Mouse (Mus musculus): Measurements from ENCODE around the gene 1700023F06Rik. TPM values are rescaled to one million over a fixed set of nuclear protein-coding genes. Genes with fewer than 3 reads are reported as not detected.

Gene 1700023F06Rik
- polyA plus RNA-seq, 1 experiment, result 0.51 TPM

DNA sequence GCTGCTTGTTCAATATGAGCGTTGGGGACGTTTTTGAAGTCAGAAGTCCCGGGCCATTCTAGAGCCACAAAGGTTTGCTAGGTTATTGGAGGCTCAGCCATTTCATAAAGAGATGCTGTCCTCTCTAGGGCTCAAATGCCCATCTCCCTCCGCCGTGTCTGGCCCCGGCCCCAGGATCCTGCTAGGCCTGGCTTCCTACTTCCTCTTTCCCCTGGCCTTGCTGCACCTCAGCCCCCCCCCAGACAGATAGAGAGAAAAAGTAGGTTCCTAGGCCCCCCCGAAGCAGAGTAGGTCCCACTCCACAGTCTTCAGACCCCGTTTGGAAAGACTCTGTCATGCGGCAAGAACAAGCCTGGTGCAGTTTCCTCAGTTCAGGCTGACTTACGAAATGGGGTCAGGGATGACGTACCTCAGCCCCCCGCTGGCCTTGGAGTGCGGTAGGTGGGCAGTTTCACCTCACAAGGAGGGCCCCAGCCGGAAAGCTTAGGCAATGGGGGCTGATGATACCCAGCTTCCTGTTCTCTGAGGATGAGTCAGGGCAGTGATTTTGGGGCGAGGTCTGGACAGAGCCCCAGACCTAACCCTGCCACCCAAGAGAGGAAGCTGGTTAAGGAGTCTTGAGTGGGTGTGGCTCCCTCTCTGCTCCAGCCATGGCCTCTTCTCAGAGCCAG is 30.4 kb downstream of the 1700023F06Rik start:
- H3K27me3 ChIP-seq (ENCODE audit: control insufficient read depth, insufficient read depth, low read length), result no peaks in the 10 kb centered on the region
- no peak overlapping the region for H3K4me3 ChIP-seq (ENCODE audit: low read depth, low read length)
- H3K27ac ChIP-seq (ENCODE audit: insufficient read depth, low read depth, low read length), result no peak overlapping the region
- WGBS, result 83% methylated on average over 15 of the region's 15 CpGs
- peaks cover 2% of the 10 kb centered on the region for H3K4me1 ChIP-seq (ENCODE audit: control insufficient read depth, insufficient read depth, insufficient read length, low read length)
- H3K36me3 ChIP-seq (ENCODE audit: control insufficient read depth, insufficient read depth, low read length), result no peaks in the 10 kb centered on the region
- TF ChIP-seq CTCF (IDR thresholded peaks at IDR 0.05; ENCODE audit: extremely low read depth, insufficient read length, insufficient replicate concordance, low read depth, low read length) (no peak), POLR2A (IDR thresholded peaks at IDR 0.05; ENCODE audit: low read depth, low read length) (no peak)

DNA sequence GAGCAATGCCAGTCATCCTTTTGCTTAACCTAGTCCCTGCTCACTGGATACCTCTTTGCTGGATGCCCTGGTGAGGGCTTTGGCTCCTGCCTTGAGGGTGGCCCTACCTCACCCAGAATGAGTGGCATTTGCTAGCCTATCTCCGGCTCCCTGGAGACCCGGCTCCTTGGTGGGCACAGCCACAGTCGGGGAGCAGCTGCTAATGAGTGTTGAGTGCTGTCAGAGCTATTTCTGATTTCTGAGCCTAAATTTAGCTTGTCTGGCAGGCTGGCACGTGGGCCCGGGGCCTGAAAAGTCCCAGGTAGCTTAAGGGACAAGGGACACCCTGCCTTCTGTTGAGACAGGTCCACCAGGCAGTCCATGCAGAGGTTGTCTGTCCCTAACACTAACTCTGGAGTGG is 31.1 kb downstream of the 1700023F06Rik start:
- WGBS, result 79% methylated on average over 5 of the region's 5 CpGs
- TF ChIP-seq CTCF (IDR thresholded peaks at IDR 0.05; ENCODE audit: extremely low read depth, insufficient read length, insufficient replicate concordance, low read depth, low read length), result no peak
- TF ChIP-seq POLR2A (IDR thresholded peaks at IDR 0.05; ENCODE audit: low read depth, low read length), result no peak
- peaks cover 2% of the 10 kb centered on the region for H3K4me1 ChIP-seq (ENCODE audit: control insufficient read depth, insufficient read depth, insufficient read length, low read length)
- no peaks in the 10 kb centered on the region for H3K36me3 ChIP-seq (ENCODE audit: control insufficient read depth, insufficient read depth, low read length)
- H3K27ac ChIP-seq (ENCODE audit: insufficient read depth, low read depth, low read length), result no peak overlapping the region
- H3K27me3 ChIP-seq (ENCODE audit: control insufficient read depth, insufficient read depth, low read length), result no peaks in the 10 kb centered on the region
- H3K4me3 ChIP-seq (ENCODE audit: low read depth, low read length), result no peak overlapping the region

DNA sequence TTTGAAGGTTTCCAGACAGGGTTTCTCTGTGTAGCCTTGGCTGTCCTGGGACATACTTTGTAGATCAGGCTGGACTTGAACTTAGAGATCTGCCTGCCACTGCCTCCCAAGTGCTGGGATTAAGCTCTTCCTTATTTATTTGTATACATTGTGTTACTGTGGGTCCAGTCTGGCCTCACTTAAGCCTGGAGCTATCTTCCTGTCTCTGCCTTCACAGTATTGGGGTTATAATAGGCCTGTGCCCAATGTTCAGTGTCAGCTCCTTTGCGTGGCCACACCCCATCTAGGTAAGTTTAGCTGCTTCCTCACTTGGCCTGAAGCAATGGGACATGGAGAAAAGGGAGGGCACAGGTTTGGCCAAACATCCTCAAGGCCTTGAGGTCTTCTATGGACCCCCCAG is 31.8 kb downstream of the 1700023F06Rik start:
- Histone ChIP-seq H3K27me3 (ENCODE audit: control insufficient read depth, insufficient read depth, low read length) (peaks cover 2% of the 10 kb centered on the region; the same call in 1 of the 2 replicates), H3K4me3 (ENCODE audit: low read depth, low read length) (no peak overlapping the region), H3K4me1 (ENCODE audit: control insufficient read depth, insufficient read depth, insufficient read length, low read length) (no peaks in the 10 kb centered on the region), H3K27ac (ENCODE audit: insufficient read depth, low read depth, low read length) (no peak overlapping the region), H3K36me3 (ENCODE audit: control insufficient read depth, insufficient read depth, low read length) (no peaks in the 10 kb centered on the region)
- WGBS, result 83% methylated on average over 1 of the region's 1 CpGs
- TF ChIP-seq POLR2A (IDR thresholded peaks at IDR 0.05; ENCODE audit: low read depth, low read length) (no peak), CTCF (IDR thresholded peaks at IDR 0.05; ENCODE audit: extremely low read depth, insufficient read length, insufficient replicate concordance, low read depth, low read length) (no peak)

DNA sequence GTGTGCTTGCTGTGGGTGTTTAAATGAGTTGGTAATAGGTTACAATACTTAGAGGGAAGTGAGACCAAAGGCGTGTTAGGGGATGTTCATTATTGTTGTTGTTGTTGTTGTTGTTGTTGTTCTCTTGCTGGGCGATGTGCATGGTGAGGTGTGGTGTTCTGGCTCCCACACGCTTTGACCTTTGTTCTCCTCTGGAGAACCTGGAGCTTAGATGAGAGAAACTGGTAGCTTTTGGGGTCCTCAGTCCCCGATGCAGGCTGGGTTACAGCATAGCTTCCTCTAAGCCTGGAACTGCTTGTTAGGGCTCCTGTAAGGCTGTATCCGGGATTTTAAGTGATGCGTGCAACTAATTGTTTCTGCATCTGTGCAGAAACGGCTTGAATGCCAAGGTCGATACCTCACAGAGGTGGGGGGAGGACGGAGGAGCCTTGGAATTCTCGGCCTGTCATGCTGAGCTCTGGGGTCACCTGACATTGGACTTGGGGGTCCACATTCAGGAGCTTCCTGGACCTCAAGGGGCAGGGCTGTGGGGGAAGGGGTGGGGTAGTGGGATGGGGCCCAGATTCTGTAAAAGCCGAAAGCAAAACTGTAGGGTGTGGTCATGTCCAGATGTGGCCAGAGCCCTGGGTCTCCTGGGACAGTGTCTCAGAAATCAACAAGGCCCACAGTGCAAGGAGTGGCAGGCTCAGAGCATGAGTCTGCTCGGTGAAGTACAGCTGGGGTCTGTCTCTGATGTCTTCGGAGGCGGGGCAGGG is 32.5 kb downstream of the 1700023F06Rik start:
- TF ChIP-seq POLR2A (IDR thresholded peaks at IDR 0.05; ENCODE audit: low read depth, low read length), result no peak
- TF ChIP-seq CTCF (IDR thresholded peaks at IDR 0.05; ENCODE audit: extremely low read depth, insufficient read length, insufficient replicate concordance, low read depth, low read length), result no peak
- peaks cover 8% of the 10 kb centered on the region for H3K27me3 ChIP-seq (ENCODE audit: control insufficient read depth, insufficient read depth, low read length)
- 71% methylated on average over 14 of the region's 14 CpGs for WGBS
- peak overlapping the region; percentile 16; the same call in 1 of the 2 replicates for H3K4me3 ChIP-seq (ENCODE audit: low read depth, low read length)
- no peaks in the 10 kb centered on the region for H3K36me3 ChIP-seq (ENCODE audit: control insufficient read depth, insufficient read depth, low read length)
- H3K27ac ChIP-seq (ENCODE audit: insufficient read depth, low read depth, low read length), result peak overlapping the region; percentile 44
- H3K4me1 ChIP-seq (ENCODE audit: control insufficient read depth, insufficient read depth, insufficient read length, low read length), result peaks cover 4% of the 10 kb centered on the region

DNA sequence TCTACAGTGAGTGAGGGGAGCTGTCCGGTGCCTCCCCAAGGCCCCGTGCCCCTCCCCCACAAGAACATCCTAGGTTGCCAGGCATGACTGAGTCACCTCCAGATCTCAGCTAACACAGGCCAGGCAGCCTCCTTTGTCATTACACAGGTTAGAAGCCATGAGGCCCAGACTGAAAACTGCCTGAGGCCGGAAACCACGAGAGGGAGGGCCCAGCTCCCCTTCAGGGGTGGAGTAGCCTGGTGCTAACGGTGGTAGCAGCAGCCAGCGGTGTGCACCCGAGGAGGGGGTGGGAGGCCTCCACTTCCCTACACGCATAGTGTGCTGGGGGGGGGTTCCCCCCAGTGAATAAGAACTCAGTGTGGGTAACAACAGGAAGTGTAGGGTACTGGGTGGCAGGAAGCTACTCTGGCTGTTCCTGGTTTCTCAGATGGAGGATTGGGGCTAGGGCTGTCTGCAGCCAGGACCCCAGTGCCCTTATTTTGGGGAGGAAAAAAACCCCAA is 33.4 kb downstream of the 1700023F06Rik start:
- Histone ChIP-seq H3K27ac (ENCODE audit: insufficient read depth, low read depth, low read length) (peak overlapping the region; percentile 27; the same call in 1 of the 2 replicates), H3K36me3 (ENCODE audit: control insufficient read depth, insufficient read depth, low read length) (no peaks in the 10 kb centered on the region), H3K4me1 (ENCODE audit: control insufficient read depth, insufficient read depth, insufficient read length, low read length) (peaks cover 7% of the 10 kb centered on the region), H3K4me3 (ENCODE audit: low read depth, low read length) (0 out of 2 replicates have a peak overlapping the region, but pooled peaks have one; percentile 10), H3K27me3 (ENCODE audit: control insufficient read depth, insufficient read depth, low read length) (peaks cover 16% of the 10 kb centered on the region)
- WGBS, result 59% methylated on average over 8 of the region's 8 CpGs
- TF ChIP-seq POLR2A (IDR thresholded peaks at IDR 0.05; ENCODE audit: low read depth, low read length) (no peak), CTCF (IDR thresholded peaks at IDR 0.05; ENCODE audit: extremely low read depth, insufficient read length, insufficient replicate concordance, low read depth, low read length) (no peak)

DNA sequence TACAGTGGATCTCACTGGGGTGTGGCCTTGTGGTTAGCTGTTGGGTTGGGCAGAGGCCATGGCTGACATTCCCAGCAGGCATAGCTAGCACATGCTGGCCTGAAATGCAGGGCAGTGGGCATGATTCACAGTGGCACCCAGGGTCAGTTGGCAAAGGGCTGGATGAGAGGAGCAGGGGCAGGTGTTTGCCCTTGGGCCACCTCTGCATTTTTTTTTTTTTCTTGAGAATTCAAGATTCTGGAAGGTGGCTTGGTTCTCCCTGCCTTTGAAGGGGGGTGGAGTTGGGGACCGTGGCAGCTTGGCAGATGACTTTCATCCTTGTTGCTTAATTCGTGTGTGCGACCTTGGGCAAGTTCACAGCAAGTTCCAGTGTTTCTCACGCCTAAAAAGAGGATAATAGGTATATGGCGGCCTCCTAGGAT is 33.9 kb downstream of the 1700023F06Rik start:
- H3K36me3 ChIP-seq (ENCODE audit: control insufficient read depth, insufficient read depth, low read length), result no peaks in the 10 kb centered on the region
- H3K4me3 ChIP-seq (ENCODE audit: low read depth, low read length), result peak overlapping the region; percentile 9; the same call in 1 of the 2 replicates
- no peak for TF ChIP-seq CTCF (IDR thresholded peaks at IDR 0.05; ENCODE audit: extremely low read depth, insufficient read length, insufficient replicate concordance, low read depth, low read length)
- TF ChIP-seq POLR2A (IDR thresholded peaks at IDR 0.05; ENCODE audit: low read depth, low read length), result no peak
- peaks cover 7% of the 10 kb centered on the region for H3K4me1 ChIP-seq (ENCODE audit: control insufficient read depth, insufficient read depth, insufficient read length, low read length)
- WGBS, result 70% methylated on average over 5 of the region's 5 CpGs
- peak overlapping the region; percentile 16; the same call in 1 of the 2 replicates for H3K27ac ChIP-seq (ENCODE audit: insufficient read depth, low read depth, low read length)
- H3K27me3 ChIP-seq (ENCODE audit: control insufficient read depth, insufficient read depth, low read length), result peaks cover 16% of the 10 kb centered on the region
